Mouse (Mus musculus): ENCODE results near the gene Asb2.

- no peak for TF ChIP-seq GATA1 (IDR thresholded peaks at IDR 0.05; ENCODE audit: borderline replicate concordance, low read length)
- TF ChIP-seq FLI1 (IDR thresholded peaks at IDR 0.05; ENCODE audit: low read length): no peak
Measured at GRCm38 (mm10) chr12:103367171-103367570, 11.4 kb upstream of the Asb2 start.
